Mouse (Mus musculus) brain, adult 2 months (tissue): ENCODE measurements at regions not wholly inside any gene's neighbourhood (a gene's known extent, or its start where the extent isn't known, plus 50 kb on each side); places are given as distances from the start of the nearest gene placed in this dataset.
A peak's percentile ranks its signal among the peaks of the same experiment; 100 is the strongest.

Experiments
- DNase-seq: peaks from one replicate; pipeline ENCODE4 v3.0.0; 2011; ENCODE audit warnings: low read depth, low spot score

- peak; percentile 57 for DNase-seq
These were observed 2310.3 kb upstream of the Lrrc6 start for GRCm38 (mm10) chr15:68811041-68811440.

GRCm38 (mm10) chr15:68810593-68810992 lies 2309.9 kb upstream of the Lrrc6 start:
- DNase-seq, result peak; percentile 85

GRCm38 (mm10) chr15:68808175-68808574 lies 2307.5 kb upstream of the Lrrc6 start:
- peak; percentile 62 for DNase-seq

DNA sequence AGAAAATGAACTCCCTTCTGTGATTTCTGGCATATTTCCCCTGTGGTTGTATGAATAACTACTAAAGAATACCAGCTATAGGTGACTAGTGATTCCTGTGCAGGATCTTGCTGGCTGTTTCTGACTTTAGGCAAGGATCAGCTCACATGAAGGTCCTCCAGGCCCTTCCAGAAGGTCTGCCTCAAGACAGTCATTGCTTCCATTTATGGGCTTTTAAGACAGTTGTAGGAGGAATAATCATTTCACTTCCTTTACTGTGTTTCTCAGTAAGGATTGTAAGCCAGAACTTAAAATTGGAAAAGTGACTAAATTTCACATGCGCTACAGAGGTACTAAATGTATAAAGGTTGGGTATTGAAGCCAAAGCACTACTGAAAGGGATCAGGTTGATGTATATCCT lies 2303.5 kb upstream of the Lrrc6 start:
- peak; percentile 61 for DNase-seq

DNA sequence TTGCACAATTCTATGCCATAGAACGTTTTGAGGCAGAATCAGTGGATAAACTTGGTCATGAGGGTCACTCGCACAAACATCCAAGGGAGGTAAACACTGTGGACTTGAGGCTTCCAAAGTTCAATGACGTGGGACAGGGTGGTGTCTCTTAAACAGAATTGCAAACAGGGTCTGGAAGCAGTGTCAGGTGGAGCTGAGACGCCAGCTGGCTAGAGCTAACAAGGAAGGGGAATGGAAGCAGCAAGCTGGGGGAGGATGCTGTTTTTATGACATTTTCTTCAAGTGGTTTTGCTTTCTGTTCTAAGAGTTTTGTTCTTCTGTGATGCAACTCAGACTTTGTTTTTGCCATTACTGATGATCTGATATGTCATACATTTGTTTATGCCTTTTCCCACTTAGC lies 2301.1 kb upstream of the Lrrc6 start:
- DNase-seq, result peak; percentile 72

GRCm38 (mm10) chr15:68797406-68797805 lies 2296.7 kb upstream of the Lrrc6 start:
- no peak for DNase-seq

DNA sequence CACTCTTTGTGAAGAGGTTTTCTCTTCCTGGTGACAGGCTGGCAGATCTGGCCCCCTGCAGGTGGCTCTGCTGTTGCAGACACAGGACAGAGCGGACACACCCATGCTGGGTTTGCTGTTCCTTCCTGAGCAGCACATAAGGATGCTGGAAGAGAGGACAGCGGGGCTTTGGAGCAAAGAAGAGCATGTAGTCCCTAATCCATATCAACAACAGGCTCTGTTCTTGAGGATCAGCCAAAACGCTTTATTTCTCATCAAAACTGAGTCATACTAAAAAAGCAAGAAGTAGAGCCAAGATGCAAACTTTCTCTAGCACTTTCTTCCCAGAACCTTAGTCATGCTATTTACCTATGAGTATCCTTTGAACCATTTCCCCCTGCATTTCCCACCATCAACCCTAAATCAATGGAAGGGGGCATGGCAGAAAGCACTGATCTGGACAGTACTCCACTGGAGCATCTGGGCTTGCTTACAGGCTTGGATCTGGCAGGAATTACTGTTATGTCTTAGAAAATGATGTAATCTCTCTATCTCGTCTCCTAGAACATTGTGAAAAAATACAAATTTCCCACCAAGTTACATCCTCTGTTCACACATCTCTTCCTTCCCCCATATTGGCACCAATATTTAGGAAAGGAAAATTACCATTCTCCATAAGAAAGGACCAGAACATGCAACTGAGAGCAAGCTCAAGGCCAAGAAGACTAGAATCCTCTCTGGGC lies 2294.7 kb upstream of the Lrrc6 start:
- DNase-seq, result peak; percentile 64

- DNase-seq, result no peak
These were observed 2259.2 kb upstream of the Lrrc6 start for GRCm38 (mm10) chr15:68759948-68760347.

DNA sequence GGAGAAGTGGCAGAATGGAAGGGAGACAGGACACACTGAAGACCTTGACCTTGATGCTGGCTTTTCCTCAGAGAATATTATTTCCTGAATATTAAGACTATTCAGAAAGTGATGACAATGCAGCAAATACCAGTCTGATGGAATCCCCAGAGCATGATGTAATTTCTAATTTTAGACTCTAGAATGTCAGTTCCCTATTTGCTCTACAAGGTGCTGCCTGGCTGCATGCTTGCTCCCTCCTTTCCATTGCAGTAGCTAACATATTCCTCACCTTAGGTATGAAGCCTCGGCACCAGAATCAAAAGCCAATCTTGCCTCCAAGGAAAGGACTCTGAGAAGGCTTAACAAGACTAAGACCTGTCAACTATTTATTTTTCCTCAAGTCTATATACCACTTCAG lies 2254.5 kb upstream of the Lrrc6 start:
- DNase-seq, result no peak

DNA sequence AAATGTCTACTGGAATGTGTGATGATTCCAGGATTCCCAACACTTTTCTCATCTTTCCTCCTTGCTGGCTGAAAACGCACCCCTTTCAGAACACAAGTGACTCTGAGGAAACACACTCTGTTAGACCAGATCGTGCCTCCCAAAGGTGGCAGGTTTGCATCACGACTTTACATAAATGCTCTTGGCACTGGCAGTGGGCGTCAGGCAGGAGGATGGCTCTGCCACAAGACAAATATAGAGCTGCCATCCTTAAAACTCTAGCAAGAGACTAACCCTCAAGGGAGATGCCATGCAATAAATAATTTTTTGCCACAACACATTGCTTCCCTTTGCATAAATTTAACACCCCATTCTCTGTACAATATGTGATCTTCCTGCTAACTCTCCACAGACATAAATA lies 2254.1 kb upstream of the Lrrc6 start:
- peak; percentile 94 for DNase-seq

GRCm38 (mm10) chr15:68739344-68739743 lies 2238.6 kb upstream of the Lrrc6 start:
- DNase-seq, result peak; percentile 44

DNA sequence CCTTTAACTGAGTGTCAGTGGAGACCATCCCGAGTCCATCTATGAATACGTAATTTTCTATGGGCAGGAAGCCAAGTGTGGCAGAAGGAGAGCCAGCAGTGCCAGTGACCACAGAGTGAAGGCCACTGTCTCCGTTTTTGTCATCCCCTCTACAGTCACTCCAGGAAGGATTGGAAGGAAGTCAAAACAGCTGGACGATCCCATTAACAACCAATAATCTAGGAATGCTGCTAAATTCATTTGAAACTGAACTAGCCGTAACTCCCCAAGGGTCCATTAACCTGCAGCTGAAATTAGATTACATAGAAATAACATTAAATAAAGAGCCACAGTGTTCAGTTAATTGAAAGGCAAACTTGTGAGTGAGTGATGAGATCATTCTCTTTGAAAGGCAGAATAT lies 2220.5 kb upstream of the Lrrc6 start:
- no peak for DNase-seq

DNA sequence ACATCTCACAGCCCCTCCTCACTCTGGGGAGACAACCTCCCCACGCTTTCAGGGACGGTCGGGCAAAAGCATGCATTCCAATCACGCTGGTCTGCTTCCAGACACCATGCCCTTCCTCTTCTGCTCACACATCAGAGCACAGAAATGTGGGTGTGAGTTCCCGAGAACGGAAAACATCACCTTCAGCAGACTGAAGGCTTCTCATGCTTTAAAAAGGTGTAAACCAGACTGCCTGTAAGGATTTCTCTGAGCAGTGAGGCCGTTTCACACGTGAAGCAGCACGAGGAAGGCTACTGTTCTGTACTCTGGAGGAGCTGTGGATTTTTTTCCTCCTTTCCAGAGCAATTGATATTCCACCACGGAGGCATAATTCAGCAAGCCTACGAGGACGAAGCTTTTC lies 2218.8 kb upstream of the Lrrc6 start:
- DNase-seq, result peak; percentile 81

GRCm38 (mm10) chr15:68714337-68714736 lies 2213.6 kb upstream of the Lrrc6 start:
- DNase-seq, result peak; percentile 87

DNA sequence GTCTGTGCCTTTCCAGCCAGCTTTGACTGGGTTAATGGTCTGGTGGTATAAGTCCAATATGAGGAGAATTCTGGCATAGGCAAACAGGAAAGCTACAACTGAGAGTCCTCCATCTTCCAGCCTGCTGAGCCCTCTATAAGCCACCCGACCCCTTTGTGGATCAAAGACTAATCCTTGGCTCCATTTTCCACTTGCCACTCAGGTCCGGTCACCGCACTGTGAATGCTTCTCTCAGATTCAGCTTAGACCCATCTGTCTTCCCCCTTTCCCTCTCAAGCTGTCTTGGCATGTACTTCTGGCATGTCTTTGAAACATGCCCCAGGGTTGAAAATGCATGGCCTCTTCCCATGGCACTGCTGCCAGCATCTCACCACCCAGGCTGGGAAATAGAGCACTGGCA lies 2206.6 kb upstream of the Lrrc6 start:
- no peak for DNase-seq

DNA sequence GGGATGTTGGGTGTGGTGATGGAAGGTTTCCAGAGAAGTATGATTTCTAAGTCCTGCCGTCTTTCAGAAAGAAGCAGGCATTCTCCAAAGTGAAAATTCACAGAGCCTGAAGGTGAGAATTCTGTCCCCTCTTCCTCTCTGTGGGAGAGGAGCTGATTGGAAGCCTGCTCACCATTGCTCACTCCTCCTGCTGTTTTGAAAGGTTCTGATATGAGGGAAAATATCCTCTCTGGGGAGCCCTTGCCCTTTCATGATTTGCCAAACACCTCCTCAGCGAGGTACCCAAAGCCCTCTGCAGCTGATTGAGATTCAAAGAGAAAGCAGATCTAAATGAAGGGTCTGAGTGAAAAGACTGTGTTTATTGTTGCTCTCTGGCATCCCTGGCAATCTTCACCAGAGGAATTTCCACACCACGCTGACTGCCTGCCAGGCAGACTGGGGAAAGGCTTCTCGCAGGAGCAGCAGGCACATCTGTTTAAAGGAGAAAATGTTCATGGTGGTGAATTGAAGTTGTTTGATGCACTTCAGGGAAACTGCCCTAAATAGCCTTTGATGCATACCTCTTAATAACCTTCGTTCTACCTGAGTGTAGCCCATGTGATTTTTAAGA lies 2194.4 kb upstream of the Lrrc6 start:
- DNase-seq, result peak; percentile 63

GRCm38 (mm10) chr15:68667462-68667861 lies 2166.8 kb upstream of the Lrrc6 start:
- DNase-seq, result no peak

DNA sequence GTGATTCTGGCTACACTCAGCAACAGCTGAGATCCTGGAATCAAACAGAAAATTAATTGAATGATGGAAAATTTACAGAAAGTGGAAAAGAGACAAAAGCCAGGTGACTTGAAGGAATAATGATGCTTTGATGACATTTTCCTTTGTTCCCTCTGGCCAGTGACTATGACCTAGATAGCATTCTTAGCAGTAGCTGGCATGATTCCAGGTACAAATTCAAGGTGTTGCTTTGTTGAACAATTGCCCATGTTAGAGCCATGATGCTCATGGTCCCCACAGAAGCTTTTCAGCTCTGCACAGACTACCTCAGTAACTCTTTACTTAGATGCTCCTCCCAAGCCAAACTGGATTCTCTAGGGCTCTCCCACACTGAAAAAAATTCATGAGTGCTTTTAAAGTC lies 2164.6 kb upstream of the Lrrc6 start:
- DNase-seq, result peak; percentile 16

GRCm38 (mm10) chr15:68656722-68657121 lies 2156.0 kb upstream of the Lrrc6 start:
- no peak for DNase-seq

GRCm38 (mm10) chr15:68655046-68655445 lies 2154.3 kb upstream of the Lrrc6 start:
- DNase-seq, result peak; percentile 69

DNA sequence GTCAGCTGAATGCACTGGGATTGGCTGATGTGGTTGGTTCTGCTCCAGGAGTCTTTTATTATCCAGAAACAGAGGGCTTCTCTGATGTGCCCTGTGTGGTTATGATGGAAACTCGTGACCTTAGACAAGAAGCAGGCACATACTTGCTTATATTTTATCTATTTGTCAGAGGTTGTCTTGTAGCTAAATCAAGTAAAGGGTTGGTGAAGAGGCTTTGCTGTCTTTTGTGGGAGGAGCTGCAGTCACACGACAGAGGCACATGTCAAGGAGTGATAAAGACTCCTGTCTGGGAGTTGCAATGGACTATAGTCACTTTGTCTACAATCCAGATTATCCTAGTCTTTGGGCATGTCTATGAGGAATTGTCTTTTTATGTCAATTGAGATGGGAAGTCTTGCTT lies 2149.9 kb upstream of the Lrrc6 start:
- no peak for DNase-seq

DNA sequence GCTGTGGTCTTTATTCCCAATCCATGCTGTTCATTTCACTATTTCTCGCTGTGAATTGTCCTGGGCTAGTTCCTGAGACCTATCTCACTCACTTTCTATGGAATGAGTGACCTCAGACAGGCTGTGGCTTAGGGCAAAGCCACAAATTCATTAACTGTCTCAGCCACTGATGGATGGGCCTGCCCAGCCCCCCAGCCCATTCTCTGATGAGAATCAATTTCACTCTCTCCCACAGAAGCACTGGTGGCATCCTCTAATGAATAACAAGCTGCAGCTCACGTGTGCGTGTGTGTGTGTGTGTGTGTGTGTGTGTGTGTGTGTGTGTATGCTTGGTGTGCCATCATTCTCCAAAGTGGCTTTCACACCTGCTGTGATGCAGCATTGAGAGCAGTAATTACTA lies 2149.3 kb upstream of the Lrrc6 start:
- DNase-seq, result no peak

GRCm38 (mm10) chr15:68646865-68647264 lies 2146.2 kb upstream of the Lrrc6 start:
- DNase-seq, result no peak

DNA sequence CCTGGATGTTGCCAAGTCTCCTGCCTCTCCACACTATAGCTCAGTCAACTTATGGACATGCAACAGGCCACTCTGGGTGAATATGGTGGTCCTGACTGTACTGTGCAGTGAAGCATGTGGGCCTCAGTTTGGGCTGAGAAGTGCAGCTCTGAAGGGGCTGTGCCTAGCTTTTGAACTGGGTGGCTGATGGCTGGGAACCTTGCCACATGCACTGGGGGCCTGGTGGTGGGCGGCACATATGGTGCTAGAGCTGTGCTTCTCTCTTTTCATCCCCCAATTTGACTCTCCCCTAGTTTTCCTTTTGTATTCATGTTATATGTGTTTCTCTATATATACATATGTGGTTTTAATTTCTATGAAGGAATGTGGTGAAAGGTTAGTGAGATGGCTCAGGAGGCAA lies 2144.2 kb upstream of the Lrrc6 start:
- peak; percentile 55 for DNase-seq
